Mouse (Mus musculus): ENCODE measurements around the gene P3h1. TPM values are rescaled to one million over a fixed set of nuclear protein-coding genes. Genes with fewer than 3 reads are reported as not detected.

P3h1 gene
- 1 to 10 TPM; 6.0 TPM for total RNA-seq (2023)

GRCm38 (mm10) chr4:119232410-119233255, at the start of gene P3h1, which contains the start of gene AU022252:
P3h1 (plus strand) TSS chr4:119232915.
AU022252 (minus strand) TSS chr4:119232712.

GRCm38 (mm10) chr4:119189864-119190263, 42.9 kb upstream of the P3h1 start, which contains the start of gene Ermap:
Ermap (minus strand) TSS chr4:119190011.

GRCm38 (mm10) chr4:119194909-119195581, 37.7 kb upstream of the P3h1 start, which contains the start of gene Svbp:
Svbp (plus strand) TSS chr4:119195306.

GRCm38 (mm10) chr4:119218169-119218568, 14.5 kb upstream of the P3h1 start, which contains the start of gene Tmem269:
Tmem269 (minus strand) TSS chr4:119218217.

GRCm38 (mm10) chr4:119255351-119255750, 22.6 kb downstream of the P3h1 start, which contains the start of gene Cldn19:
Cldn19 (plus strand) TSS chr4:119255414.

DNA sequence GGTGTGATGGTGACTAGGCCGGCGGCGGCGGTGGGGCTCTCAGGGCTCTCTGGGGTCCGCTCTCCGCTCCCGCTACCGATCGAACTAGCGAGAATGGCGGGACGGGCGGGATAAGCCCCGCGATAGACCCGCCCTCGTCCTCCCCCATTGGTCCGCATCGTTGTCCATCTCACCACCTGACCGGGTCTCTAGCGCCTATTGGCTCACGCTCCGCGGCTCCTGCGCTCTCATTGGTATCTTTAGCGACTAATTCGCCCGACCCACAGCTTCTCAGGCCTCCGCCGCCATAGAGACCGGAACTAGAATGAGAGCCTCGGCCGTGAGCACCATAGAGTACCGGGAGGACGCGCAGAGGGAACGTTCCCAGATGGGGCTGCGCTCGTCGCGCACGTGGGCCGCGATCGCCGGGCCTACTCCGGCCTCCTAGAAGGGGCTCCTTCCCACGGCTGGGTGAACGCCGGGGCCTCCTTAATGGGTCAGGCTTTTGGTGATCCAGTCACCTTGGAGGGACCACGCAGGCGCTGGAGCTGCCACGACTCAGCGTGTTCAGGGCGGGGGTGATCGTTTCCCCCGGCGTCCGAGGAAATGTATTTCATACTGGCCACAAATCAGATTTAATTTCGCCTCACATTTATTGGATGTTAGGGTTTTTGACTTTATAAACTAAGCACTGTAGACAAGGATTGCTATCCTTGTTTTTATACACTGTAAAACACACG, 61.9 kb downstream of the P3h1 start, which contains the start of gene Ybx1:
Ybx1 (minus strand) TSS at position 190 of the 719 bp plus-strand sequence.

Other genes with a start within 250 kb of the P3h1 start
- 10 to 100 TPM; 47.8 to 50.0 TPM for gene Slc2a1, start 124.2 kb upstream of the P3h1 start, total RNA-seq (2023)
- gene Zfp691, start 58.7 kb upstream of the P3h1 start, total RNA-seq (2023): 1 to 10 TPM; 7.6 to 9.6 TPM
- under 1 TPM; 0.26 to 0.47 TPM for gene Ermap, start 42.9 kb upstream of the P3h1 start, total RNA-seq (2023)
- gene Svbp, start 37.6 kb upstream of the P3h1 start, total RNA-seq (2023): 10 to 100 TPM; 23.0 to 23.4 TPM
- gene Tmem269, start 14.7 kb upstream of the P3h1 start, total RNA-seq (2023): under 1 TPM in 1 of 2 experiments, not detected in 1; 0.52 TPM
- 10 to 100 TPM; 10.3 to 21.8 TPM for gene AU022252, start 203 bp upstream of the P3h1 start, total RNA-seq (2023)
- not detected for gene Cldn19, start 22.5 kb downstream of the P3h1 start, total RNA-seq (2023)
- gene Ybx1, start 61.7 kb downstream of the P3h1 start, total RNA-seq (2023): 100 to 1,000 TPM; 400 to 420 TPM
- 10 to 100 TPM; 29.5 to 37.9 TPM for gene Ppih, start 87.6 kb downstream of the P3h1 start, total RNA-seq (2023)
- gene Ccdc30, start 182.6 kb downstream of the P3h1 start, total RNA-seq (2023): under 1 TPM in 1 of 2 experiments, not detected in 1; 0.30 TPM
- gene Ppcs, start 189.5 kb downstream of the P3h1 start, total RNA-seq (2023): 10 to 100 TPM; 12.9 to 16.5 TPM
- gene Zmynd12, start 189.9 kb downstream of the P3h1 start, total RNA-seq (2023): not detected